Mouse (Mus musculus) CH12.LX (cell line): ENCODE data around the gene Fam227b. TPM values are rescaled to one million over a fixed set of nuclear protein-coding genes. Genes with fewer than 3 reads are reported as not detected.

ENCODE experiments used
- DNase-seq: peaks from one replicate; pipeline ENCODE4 v3.0.0-alpha.2; 2013; ENCODE audit errors: extremely low read depth
- H3K27ac ChIP-seq: 2 replicates; pipeline ENCODE4 v1.5.1; 2012; ENCODE audit warnings: low read depth, mild to moderate bottlenecking, control low read depth, moderate library complexity; ENCODE audit not compliant: insufficient read depth
- H3K27me3 ChIP-seq: replicated peaks from 2 replicates; pipeline ENCODE3; 2012; ENCODE audit warnings: inconsistent platforms
- H3K36me3 ChIP-seq, 2 experiments: replicated peaks in 1 of 2; 2 replicates each; pipeline versions ENCODE3 to v1.6.1; 2012; ENCODE audit warnings: inconsistent platforms in 1 of 2, low read length in 1 of 2, mild to moderate bottlenecking in 1 of 2, mixed read lengths in 1 of 2, moderate library complexity in 1 of 2; ENCODE audit not compliant: control insufficient read depth in 1 of 2, insufficient read depth in 1 of 2
- H3K4me1 ChIP-seq, 2 experiments: 2 replicates each; pipeline ENCODE4 v1.6.1; 2012; ENCODE audit warnings: inconsistent platforms in 1 of 2, moderate library complexity in 1 of 2; ENCODE audit not compliant: insufficient read depth in 2 of 2, control insufficient read depth in 1 of 2
- H3K4me2 ChIP-seq: 2 replicates; pipeline ENCODE4 v1.6.1; 2012; ENCODE audit warnings: low read depth, mild to moderate bottlenecking, control low read depth; ENCODE audit not compliant: poor library complexity, insufficient read depth, severe bottlenecking
- H3K4me3 ChIP-seq, 3 experiments: fragments of 150-350 bp in 1 of 3; sonication (generic) in 1 of 3; replicated peaks in 1 of 3; 2 replicates each; pipeline versions ENCODE3 to v1.5.1; 2011 to 2012; ENCODE audit warnings: low read depth in 2 of 3, low read length in 2 of 3, mild to moderate bottlenecking in 2 of 3, moderate library complexity in 2 of 3, control low read depth in 1 of 3, improper control_type of control experiment in 1 of 3, inconsistent platforms in 1 of 3, mixed read lengths in 1 of 3; ENCODE audit not compliant: poor library complexity in 1 of 3
- H3K79me2 ChIP-seq: replicated peaks from 2 replicates; pipeline ENCODE4 v1.6.1; 2012; ENCODE audit warnings: mild to moderate bottlenecking, moderate library complexity; ENCODE audit not compliant: control insufficient read depth, poor library complexity, insufficient read depth, severe bottlenecking; ENCODE audit errors: extremely low read depth
- H3K9ac ChIP-seq: 2 replicates; pipeline ENCODE4 v1.6.1; 2012; ENCODE audit warnings: low read depth, mild to moderate bottlenecking, control low read depth, moderate library complexity; ENCODE audit not compliant: insufficient read depth
- H3K9me3 ChIP-seq: replicated peaks from 2 replicates; pipeline ENCODE3; 2012; ENCODE audit warnings: low read length, inconsistent platforms, mixed read lengths
- BHLHE40 ChIP-seq: IDR thresholded peaks from 2 replicates; pipeline ENCODE4 v1.6.1; 2011; ENCODE audit warnings: mild to moderate bottlenecking, low read depth, low read length, improper control_type of control experiment
- CTCF ChIP-seq, 2 experiments: IDR thresholded peaks in 1 of 2; conservative IDR thresholded peaks in 1 of 2; 2 replicates each; pipeline ENCODE4 v1.5.1; 2011 to 2012; ENCODE audit warnings: low read depth in 2 of 2, low read length in 2 of 2, improper control_type of control experiment in 1 of 2, inconsistent platforms in 1 of 2, mild to moderate bottlenecking in 1 of 2, moderate library complexity in 1 of 2
- E2F4 ChIP-seq: IDR thresholded peaks from 2 replicates; pipeline ENCODE4 v1.6.1; 2011; ENCODE audit warnings: low read depth, low read length, improper control_type of control experiment; ENCODE audit not compliant: insufficient replicate concordance
- ELF1 ChIP-seq: IDR thresholded peaks from 2 replicates; pipeline ENCODE4 v1.6.1; 2014; ENCODE audit warnings: low read depth, mild to moderate bottlenecking, inconsistent platforms, low read length, improper control_type of control experiment
- EP300 ChIP-seq: IDR thresholded peaks from 2 replicates; pipeline ENCODE4 v1.6.1; 2011; ENCODE audit warnings: low read length, improper control_type of control experiment
- ETS1 ChIP-seq: conservative IDR thresholded peaks from 2 replicates; pipeline ENCODE4 v1.6.1; 2012; ENCODE audit warnings: low read depth, mild to moderate bottlenecking, inconsistent platforms, low read length, improper control_type of control experiment, moderate library complexity
- GABPA ChIP-seq: IDR thresholded peaks from 2 replicates; pipeline ENCODE4 v1.6.1; 2012; ENCODE audit warnings: low read depth, low read length, improper control_type of control experiment, inconsistent platforms; ENCODE audit not compliant: insufficient replicate concordance
- HCFC1 ChIP-seq: IDR thresholded peaks from 2 replicates; pipeline ENCODE4 v1.6.1; 2012; ENCODE audit warnings: low read depth, mild to moderate bottlenecking, inconsistent platforms, low read length, improper control_type of control experiment
- IRF4 ChIP-seq: IDR thresholded peaks from 2 replicates; pipeline ENCODE4 v1.6.1; 2014; ENCODE audit warnings: low read depth, mild to moderate bottlenecking, inconsistent platforms, low read length, improper control_type of control experiment
- JUND ChIP-seq: conservative IDR thresholded peaks from 2 replicates; pipeline ENCODE4 v1.6.1; 2011; ENCODE audit warnings: low read depth, low read length, improper control_type of control experiment
- KAT2A ChIP-seq: IDR thresholded peaks from 2 replicates; pipeline ENCODE4 v1.6.1; 2012; ENCODE audit warnings: low read length, improper control_type of control experiment, inconsistent platforms; ENCODE audit not compliant: insufficient replicate concordance
- MAFK ChIP-seq: IDR thresholded peaks from 2 replicates; pipeline ENCODE4 v1.6.1; 2011; ENCODE audit warnings: low read length, improper control_type of control experiment; ENCODE audit not compliant: insufficient replicate concordance
- MAX ChIP-seq: IDR thresholded peaks from 2 replicates; pipeline ENCODE4 v1.6.1; 2011; ENCODE audit warnings: low read length, improper control_type of control experiment
- MEF2A ChIP-seq: IDR thresholded peaks from 2 replicates; pipeline ENCODE4 v1.6.1; 2014; ENCODE audit warnings: low read depth, mild to moderate bottlenecking, inconsistent platforms, low read length, improper control_type of control experiment, borderline replicate concordance
- MXI1 ChIP-seq: IDR thresholded peaks from 2 replicates; pipeline ENCODE4 v1.6.1; 2011; ENCODE audit warnings: mild to moderate bottlenecking, low read depth, low read length, improper control_type of control experiment
- NELFE ChIP-seq: IDR thresholded peaks from 2 replicates; pipeline ENCODE4 v1.6.1; 2011; ENCODE audit warnings: low read depth, low read length, improper control_type of control experiment
- POLR2A ChIP-seq: IDR thresholded peaks from 2 replicates; pipeline ENCODE4 v1.6.1; 2011; ENCODE audit warnings: low read depth, mild to moderate bottlenecking, improper control_type of control experiment, low read length
- POLR2AphosphoS2 ChIP-seq: IDR thresholded peaks from 2 replicates; pipeline ENCODE4 v1.6.1; 2011; ENCODE audit warnings: low read depth, low read length, improper control_type of control experiment
- SMC3 ChIP-seq: IDR thresholded peaks from 2 replicates; pipeline ENCODE4 v1.6.1; 2011; ENCODE audit warnings: low read depth, low read length, improper control_type of control experiment
- TBP ChIP-seq: conservative IDR thresholded peaks from 2 replicates; pipeline ENCODE4 v1.6.1; 2011; ENCODE audit warnings: low read depth, low read length, improper control_type of control experiment
- TCF12 ChIP-seq: IDR thresholded peaks from 2 replicates; pipeline ENCODE4 v1.6.1; 2014; ENCODE audit warnings: low read depth, mild to moderate bottlenecking, inconsistent platforms, low read length, improper control_type of control experiment
- USF1 ChIP-seq: IDR thresholded peaks from 2 replicates; pipeline ENCODE4 v1.6.1; 2014; ENCODE audit warnings: low read depth, mild to moderate bottlenecking, inconsistent platforms, low read length, improper control_type of control experiment
- USF2 ChIP-seq: conservative IDR thresholded peaks from 2 replicates; pipeline ENCODE4 v1.6.1; 2011; ENCODE audit warnings: low read depth, low read length, improper control_type of control experiment
- ZKSCAN1 ChIP-seq: IDR thresholded peaks from 2 replicates; pipeline ENCODE4 v1.6.1; 2012; ENCODE audit warnings: low read depth, inconsistent platforms, low read length, improper control_type of control experiment, borderline replicate concordance
- ZMIZ1 ChIP-seq: IDR thresholded peaks from 2 replicates; pipeline ENCODE4 v1.6.1; 2012; ENCODE audit warnings: low read depth, mild to moderate bottlenecking, inconsistent platforms, low read length, improper control_type of control experiment
- ZNF384 ChIP-seq: IDR thresholded peaks from 2 replicates; pipeline ENCODE4 v1.6.1; 2012; ENCODE audit warnings: low read depth, low read length, improper control_type of control experiment, inconsistent platforms
- dilution Hi-C: fragments of 300-500 bp; cut with MboI; formaldehyde crosslinking; loops from 2 replicates; pipeline ENCODE4 v1.14.3; 2020; ENCODE audit warnings: low sequenced_read_pairs; ENCODE audit not compliant: extremely low pct_unique_long_range_greater_than_20kb, extremely low pct_ligation_motif_present
- in situ Hi-C: fragments of 300-500 bp; cut with MboI; formaldehyde crosslinking; loops from 3 replicates; pipeline ENCODE4 v1.14.3; 2019; ENCODE audit warnings: low sequenced_read_pairs, low pct_ligation_motif_present, low pct_unique_long_range_greater_than_20kb, mixed read lengths
- polyA plus RNA-seq: library from polyadenylated mRNA; unstranded; fragments of >175 nt; gene quantifications from 2 replicates; pipeline ENCODE4 v1.2.1, GENCODE M21; 2012; ENCODE audit warnings: low read depth; ENCODE audit not compliant: insufficient read length
- total RNA-seq, 2 experiments: library from RNA; depleted of rRNA; stranded (reverse); fragments of 300-350 nt in 1 of 2; fragments of >200 nt in 1 of 2; gene quantifications; 2 replicates each; pipeline ENCODE4 v1.2.3; 2012 to 2014

Fam227b gene
- total and polyA plus RNA-seq, 3 experiments, result not detected

DNA sequence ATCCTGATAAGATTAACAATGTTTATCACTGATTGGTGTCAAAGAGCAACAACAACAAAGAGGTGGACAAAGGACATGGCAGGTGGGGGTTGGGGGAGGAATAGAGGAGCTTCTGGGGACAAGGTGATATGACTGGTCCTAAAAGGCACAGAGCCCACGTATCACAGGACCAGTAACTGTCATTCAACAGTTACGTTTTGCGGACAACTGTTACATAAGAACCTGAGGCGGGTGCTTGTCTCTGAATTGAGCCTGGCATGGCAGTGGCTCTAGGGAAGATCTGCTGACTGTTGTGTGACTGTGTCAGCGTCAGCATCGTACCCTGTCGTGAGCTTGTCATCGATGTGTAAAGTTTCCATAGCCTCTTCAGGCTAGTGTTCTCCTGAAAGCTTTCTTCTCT lies 65.6 kb downstream of the Fam227b start:
- no peak overlapping the region for H3K27ac ChIP-seq
- H3K4me1 ChIP-seq, result no peaks in the 10 kb centered on the region
- H3K9ac ChIP-seq, result no peak overlapping the region
- in situ Hi-C loops (no loop called here), dilution Hi-C loops (no loop called here)
- H3K79me2 ChIP-seq, result no peaks in the 10 kb centered on the region
- no peaks in the 10 kb centered on the region for H3K36me3 ChIP-seq
- H3K27me3 ChIP-seq, result no peaks in the 10 kb centered on the region
- H3K4me2 ChIP-seq, result no peak overlapping the region
- H3K4me3 ChIP-seq, result no peak overlapping the region
- DNase-seq, result no peak
- no peaks in the 10 kb centered on the region for H3K9me3 ChIP-seq
- TF ChIP-seq MXI1, result no peak
- TF ChIP-seq MAFK, result no peak
- TF ChIP-seq ZNF384, result no peak
- no peak for TF ChIP-seq IRF4
- no peak for TF ChIP-seq ZKSCAN1
- no peak for TF ChIP-seq ELF1
- no peak for TF ChIP-seq POLR2A
- no peak for TF ChIP-seq USF1
- TF ChIP-seq BHLHE40, result no peak
- no peak for TF ChIP-seq E2F4
- no peak for TF ChIP-seq MAX
- TF ChIP-seq HCFC1, result no peak

DNA sequence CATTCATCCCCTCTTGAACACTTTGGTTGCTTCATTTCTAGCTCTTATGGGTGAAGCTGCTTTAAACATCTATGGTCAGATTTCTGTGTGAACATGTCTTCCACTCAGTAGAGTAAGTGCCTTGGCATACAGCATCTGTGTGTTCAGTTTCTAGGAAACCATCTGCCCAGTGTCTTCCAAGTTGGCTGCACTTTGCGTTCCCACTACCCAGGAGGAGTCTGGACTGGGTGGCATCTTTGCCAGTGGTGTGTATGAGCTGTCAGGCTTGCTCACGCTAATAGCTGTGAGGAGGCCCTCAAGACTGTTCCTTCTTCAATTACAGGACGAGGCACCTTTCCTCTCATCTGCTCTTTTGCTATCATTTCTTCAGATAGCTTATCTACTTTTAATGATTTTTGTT lies 67.5 kb downstream of the Fam227b start:
- H3K4me3 ChIP-seq, result no peak overlapping the region
- TF ChIP-seq TBP (no peak), BHLHE40 (no peak), IRF4 (no peak), GABPA (no peak), ETS1 (no peak), NELFE (no peak), ZMIZ1 (no peak), ELF1 (no peak), CTCF (conservative IDR thresholded peaks at IDR 0.05 in 1 of 2, IDR thresholded peaks at IDR 0.05 in 1 of 2; ENCODE audit: low read depth in 2 of 2, low read length in 2 of 2) (no peak), POLR2AphosphoS2 (no peak), MAX (no peak), KAT2A (no peak), TCF12 (no peak), EP300 (no peak), HCFC1 (no peak), E2F4 (no peak), JUND (no peak), USF2 (no peak), SMC3 (no peak), MEF2A (no peak)
- TF ChIP-seq, all 38 proteins: peak for 0
- in situ Hi-C loops, result no loop called here

More for the DNA sequence above, 67.5 kb downstream of the Fam227b start:
- dilution Hi-C loops, result no loop called here
- no peaks in the 10 kb centered on the region for H3K4me1 ChIP-seq
- no peak overlapping the region for H3K9ac ChIP-seq
- H3K27ac ChIP-seq, result no peak overlapping the region
- H3K36me3 ChIP-seq, result no peaks in the 10 kb centered on the region
- H3K27me3 ChIP-seq, result no peaks in the 10 kb centered on the region
- no peaks in the 10 kb centered on the region for H3K9me3 ChIP-seq
- no peaks in the 10 kb centered on the region for H3K79me2 ChIP-seq
- no peak for DNase-seq
- no peak overlapping the region for H3K4me2 ChIP-seq
